Mouse (Mus musculus) liver, postnatal 0 days (tissue): Measurements from ENCODE around the gene Thrap3.

ENCODE experiments used
- CTCF ChIP-seq: sonication (generic); IDR thresholded peaks from 2 replicates; pipeline ENCODE4 v1.5.1; 2016; ENCODE audit warnings: antibody characterized with exemption, low read depth
- EP300 ChIP-seq: IDR thresholded peaks from 2 replicates; pipeline ENCODE4 v1.6.1; 2016; ENCODE audit warnings: antibody characterized with exemption, low read depth, mild to moderate bottlenecking

- TF ChIP-seq CTCF (no peak), EP300 (no peak)
Observed at GRCm38 (mm10) chr4:126250659-126251058, 48.1 kb upstream of the Thrap3 start.
